Mouse (Mus musculus) brain, embryonic 14.5 days (tissue): ENCODE data around the gene Oas1a.

Source experiments
- CTCF ChIP-seq: fragments of 200-500 bp; IDR thresholded peaks from 2 replicates; pipeline ENCODE4 v1.5.1; 2012; ENCODE audit warnings: inconsistent platforms, mild to moderate bottlenecking, moderate library complexity, borderline replicate concordance; ENCODE audit not compliant: insufficient read depth, insufficient read length; ENCODE audit errors: extremely low read depth
- POLR2A ChIP-seq: fragments of 200-500 bp; IDR thresholded peaks from 2 replicates; pipeline ENCODE4 v1.6.1; 2012; ENCODE audit warnings: mild to moderate bottlenecking, inconsistent platforms, borderline replicate concordance; ENCODE audit not compliant: poor library complexity, insufficient read depth, insufficient read length, severe bottlenecking; ENCODE audit errors: extremely low read depth

GRCm38 (mm10) chr5:120927036-120927435, 19.7 kb upstream of the Oas1a start:
- TF ChIP-seq CTCF (peak; percentile 43; the same call in 1 of the 2 replicates), POLR2A (no peak)
